Mouse (Mus musculus) yolk sac, embryonic 10.5 days (tissue): ENCODE measurements around the gene Mrpl52.

Experiments
- DNase-seq: peaks from one replicate; pipeline ENCODE4 v3.0.0-alpha.2; 2017; ENCODE audit warnings: low spot score

Mrpl52 gene

DNA sequence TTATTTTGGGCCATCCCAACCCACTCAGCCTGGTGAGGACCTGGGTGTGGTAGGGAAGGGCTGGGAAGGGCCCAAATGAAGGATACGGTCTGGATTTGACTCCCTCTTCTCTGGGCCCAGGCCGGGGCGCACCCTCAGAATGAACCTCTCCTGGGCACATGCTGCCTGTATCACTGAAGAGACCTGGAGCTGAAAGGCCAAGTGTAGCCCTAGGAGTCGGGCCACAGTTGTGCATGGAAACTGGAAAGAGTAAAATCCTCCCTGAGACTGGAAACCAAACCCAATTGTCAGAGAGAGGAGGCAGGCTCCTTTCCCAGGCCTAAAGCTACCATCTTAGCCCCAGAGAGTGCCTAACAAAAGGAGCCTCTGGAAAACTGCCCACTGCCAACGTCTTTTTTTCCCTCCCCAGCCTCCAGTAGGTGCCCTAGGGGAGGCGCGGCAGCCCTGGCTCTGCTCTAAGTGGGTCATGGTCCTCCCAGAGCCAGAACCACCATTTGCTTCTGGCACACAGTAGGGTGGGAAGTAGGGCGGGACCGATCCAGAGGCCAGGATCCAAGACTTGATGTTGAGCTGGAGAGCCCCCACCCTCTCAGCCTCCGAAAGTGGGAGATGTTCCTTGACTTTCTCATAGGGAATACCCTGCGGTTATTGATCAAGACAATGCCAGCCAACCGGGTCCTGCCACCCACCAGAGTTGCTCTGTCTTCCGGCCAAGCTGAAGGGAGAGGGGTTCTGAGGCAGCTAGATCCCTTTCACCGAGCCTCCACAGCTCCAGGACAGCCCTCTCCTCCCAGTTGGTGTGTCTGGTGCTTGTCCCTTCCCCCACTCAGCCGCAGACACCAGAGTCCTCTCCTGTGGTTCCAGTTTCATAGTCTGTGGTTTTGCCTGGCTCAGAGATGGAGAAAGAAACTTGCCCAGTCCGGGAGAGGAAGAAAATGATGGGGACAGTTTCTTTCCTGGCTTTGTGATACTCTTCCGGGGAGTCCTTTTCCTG is 6.4 kb downstream of the Mrpl52 start:
- no peak for DNase-seq

- peak; percentile 62 for DNase-seq
These were observed 7.3 kb downstream of the Mrpl52 start for GRCm38 (mm10) chr14:54433941-54434531.

DNA sequence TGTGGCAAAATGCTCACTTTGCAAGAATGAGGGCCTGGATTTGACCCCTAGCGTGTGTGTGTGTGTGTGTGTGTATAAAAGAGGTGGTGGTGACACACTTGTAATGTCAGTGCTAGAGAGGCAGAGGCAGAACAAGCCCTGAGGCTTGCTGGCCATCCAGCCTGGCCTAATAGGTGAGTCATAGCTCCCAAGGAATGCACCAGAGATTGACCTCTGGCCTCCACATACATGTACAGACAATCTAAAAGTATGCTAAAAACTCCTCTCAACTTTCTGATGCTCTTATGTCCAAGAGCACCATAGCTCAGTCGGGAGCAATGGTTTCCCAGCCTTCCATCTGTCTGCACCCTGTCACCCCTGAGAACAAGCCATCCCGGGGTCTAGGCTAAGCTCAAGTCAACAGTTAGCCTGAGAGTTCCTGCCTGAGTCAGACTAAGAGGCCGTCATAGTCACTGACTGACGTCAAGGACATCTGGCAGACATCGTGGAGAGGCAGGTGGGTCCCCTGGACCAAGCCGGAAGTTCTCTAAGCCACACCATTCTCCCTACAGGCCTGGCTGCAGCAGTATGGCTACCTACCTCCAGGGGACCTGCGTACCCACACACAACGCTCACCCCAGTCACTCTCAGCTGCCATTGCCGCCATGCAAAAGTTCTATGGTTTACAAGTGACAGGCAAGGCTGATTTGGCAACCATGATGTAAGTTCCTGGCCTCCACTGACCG is 8.6 kb downstream of the Mrpl52 start:
- DNase-seq: no peak

- DNase-seq: no peak
These were observed 12.4 kb downstream of the Mrpl52 start for GRCm38 (mm10) chr14:54439155-54439554.

- DNase-seq: no peak
These were observed 12.9 kb downstream of the Mrpl52 start for GRCm38 (mm10) chr14:54439610-54440009.

DNA sequence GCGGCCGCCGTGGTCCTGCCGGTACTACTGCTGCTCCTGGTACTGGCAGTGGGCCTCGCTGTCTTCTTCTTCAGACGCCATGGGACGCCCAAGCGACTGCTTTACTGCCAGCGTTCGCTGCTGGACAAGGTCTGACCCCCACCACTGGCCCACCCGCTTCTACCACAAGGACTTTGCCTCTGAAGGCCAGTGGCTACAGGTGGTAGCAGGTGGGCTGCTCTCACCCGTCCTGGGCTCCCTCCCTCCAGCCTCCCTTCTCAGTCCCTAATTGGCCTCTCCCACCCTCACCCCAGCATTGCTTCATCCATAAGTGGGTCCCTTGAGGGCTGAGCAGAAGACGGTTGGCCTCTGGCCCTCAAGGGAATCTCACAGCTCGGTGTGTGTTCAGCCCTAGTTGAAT is 13.8 kb downstream of the Mrpl52 start:
- DNase-seq: no peak

DNA sequence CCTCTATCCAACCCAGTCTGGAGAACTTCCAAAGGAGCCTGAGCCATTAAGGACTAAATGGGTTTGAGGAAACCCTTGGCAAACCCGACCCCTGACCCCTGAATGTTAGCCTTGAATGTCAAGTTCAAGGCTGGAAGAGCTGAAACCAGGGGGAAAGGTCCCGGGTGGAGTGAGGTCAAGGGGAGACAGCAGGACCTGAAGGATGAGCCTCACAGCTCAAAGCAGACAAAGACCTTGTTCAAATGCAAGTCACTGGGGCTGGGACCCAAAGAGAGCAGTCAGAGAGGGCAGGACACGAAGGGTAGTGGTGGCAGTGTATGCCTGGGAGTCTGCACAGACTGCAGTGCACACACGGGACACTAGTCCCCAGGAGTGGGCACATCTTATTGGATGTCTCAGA is 14.7 kb downstream of the Mrpl52 start:
- DNase-seq: no peak

- DNase-seq: no peak
These were observed 15.8 kb downstream of the Mrpl52 start for GRCm38 (mm10) chr14:54442548-54442947.

DNA sequence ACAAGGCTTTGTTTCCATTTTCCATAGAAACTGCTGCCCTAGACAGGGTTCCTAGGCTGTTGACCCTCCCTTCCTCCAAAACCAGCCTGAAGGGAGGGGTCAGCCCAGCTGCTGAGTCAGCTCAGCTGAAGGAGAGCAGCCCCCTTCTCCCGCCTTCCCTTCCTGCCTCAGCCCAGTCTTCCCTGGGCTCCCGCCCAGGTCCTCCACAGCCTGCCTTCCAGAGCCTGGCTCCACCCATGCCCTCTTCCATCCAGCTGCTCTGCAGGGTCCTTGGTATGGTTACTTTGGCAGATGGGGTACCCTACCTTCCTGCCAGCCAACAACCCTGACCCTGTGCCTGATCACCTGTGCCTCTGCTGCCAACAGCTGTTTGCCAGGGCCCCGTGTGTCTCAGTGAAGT is 16.5 kb downstream of the Mrpl52 start:
- peak; percentile 33 for DNase-seq

- DNase-seq: no peak
These were observed 17.3 kb downstream of the Mrpl52 start for GRCm38 (mm10) chr14:54443712-54444618.

- no peak for DNase-seq
These were observed 18.8 kb downstream of the Mrpl52 start for GRCm38 (mm10) chr14:54445476-54445875.

DNA sequence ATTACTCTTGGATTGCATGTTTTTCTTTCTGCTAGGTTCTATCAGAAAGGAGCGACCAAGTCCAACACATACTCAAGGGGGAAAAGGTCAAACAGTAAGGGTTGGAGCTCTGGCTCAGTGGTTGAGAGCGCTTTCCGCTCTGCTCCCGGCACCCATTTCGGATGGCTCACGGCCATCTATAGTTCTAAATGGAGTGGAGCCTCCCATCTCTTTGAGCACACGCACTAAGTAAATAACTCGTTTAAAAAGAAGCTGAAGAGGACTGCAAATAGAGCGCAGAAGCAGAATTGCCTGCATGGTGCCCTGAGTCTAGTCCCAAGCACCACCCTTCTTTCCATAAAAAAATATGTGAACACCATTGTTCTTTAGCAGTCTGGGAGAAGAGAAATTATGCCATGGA is 26.9 kb downstream of the Mrpl52 start:
- DNase-seq: no peak

DNA sequence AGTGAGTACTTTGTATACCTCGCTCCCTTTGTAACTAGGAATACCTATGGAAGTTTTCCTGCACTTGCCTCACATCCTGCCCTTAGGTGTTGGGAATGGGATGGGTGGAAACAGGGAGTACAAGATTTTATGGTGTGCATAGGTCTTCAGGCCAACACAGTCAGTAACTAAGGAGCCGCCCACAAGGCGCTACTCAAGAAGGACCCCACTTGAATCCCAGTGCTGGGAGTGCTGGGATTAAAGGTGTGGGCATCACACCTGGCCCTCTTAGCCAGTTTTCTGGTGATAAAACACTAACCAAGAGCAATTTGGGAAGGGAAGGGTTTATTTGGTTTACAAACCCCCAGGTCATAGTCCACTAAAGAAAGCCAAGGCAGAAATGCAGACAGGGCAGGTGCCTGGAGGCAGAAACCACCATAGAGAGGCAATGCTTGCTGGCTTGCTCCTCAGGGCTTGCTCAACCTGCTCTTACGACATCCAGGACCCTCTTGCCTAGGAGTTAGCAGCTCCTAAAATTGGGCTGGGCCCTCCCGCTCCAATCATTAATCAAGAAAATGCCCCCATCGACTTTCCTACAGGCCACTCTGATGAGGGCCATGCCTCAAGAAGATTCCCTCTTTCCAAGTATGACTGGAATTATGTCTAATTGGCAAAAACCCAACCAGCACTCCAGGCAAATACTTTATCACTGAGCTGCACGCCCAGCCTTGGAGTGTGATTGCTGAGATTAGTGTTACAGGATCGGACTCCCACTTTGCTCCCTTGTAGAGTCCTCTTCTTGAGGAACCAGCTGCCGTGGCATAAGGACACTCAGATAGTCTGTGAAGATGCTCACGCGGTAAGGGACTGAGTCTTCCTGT is 28.2 kb downstream of the Mrpl52 start:
- peak; percentile 63 for DNase-seq

- DNase-seq: no peak
These were observed 31.3 kb downstream of the Mrpl52 start for GRCm38 (mm10) chr14:54457907-54458569.

GRCm38 (mm10) chr14:54462146-54462545 is 35.4 kb downstream of the Mrpl52 start:
- DNase-seq: no peak

DNA sequence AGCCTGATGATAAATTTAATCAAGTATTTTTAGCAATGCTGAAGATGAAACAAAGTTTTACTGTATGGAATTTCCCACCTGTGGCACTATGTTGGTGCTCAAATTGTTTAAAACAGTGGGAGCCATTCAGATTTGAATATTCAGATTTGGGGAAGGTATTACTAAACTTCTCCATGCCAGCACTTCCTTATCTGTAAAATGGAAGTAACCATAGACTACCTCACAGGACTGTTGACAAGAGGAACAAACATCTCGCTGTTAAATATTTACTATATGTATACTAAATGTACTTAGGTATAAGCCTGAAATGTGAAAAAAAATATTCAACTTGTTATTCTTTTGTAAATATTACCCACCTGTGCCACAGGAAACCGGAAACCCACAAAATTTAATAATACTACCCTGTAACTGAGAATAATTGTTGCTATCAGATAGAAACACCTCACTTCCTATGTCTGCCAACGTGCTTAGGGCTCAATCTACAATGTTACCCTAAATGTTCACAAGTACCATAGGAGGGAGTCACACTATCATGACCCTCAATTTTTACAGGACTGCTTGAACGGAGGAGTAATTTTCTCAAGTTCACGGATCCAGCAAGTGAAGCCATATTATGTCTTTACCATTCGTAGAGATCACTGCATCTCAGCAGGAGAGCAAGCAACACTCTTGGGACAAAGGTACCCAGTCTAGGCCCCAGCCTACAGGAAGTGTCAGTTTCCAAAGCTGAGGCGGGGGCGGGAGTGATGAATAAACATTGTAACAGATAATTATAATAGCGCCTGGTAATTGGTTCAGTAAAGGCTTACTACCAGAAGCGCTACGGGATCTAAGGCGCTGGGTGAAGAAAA is 36.6 kb downstream of the Mrpl52 start:
- DNase-seq: no peak

DNA sequence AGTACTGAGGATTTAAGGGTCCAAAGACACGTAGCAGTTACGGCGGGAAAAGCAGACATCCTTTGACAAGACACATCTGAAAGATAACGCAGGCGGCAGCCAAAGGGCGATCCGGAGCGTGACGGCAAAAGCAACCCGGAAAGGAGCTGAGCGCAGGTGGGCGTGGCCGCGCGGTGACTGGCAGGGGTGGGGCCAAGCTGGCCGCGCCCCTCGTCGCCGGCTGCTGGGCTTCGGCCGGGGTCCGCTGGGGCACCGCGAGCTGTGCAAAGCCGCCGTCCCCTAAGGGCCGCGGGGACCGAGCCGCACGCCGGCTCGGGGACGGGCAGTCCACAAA is 37.2 kb downstream of the Mrpl52 start, which contains the start of gene Lrp10:
TSS of gene Lrp10 (plus strand) at position 179 of the 334 bp plus-strand sequence.
- DNase-seq: peak; percentile 93

DNA sequence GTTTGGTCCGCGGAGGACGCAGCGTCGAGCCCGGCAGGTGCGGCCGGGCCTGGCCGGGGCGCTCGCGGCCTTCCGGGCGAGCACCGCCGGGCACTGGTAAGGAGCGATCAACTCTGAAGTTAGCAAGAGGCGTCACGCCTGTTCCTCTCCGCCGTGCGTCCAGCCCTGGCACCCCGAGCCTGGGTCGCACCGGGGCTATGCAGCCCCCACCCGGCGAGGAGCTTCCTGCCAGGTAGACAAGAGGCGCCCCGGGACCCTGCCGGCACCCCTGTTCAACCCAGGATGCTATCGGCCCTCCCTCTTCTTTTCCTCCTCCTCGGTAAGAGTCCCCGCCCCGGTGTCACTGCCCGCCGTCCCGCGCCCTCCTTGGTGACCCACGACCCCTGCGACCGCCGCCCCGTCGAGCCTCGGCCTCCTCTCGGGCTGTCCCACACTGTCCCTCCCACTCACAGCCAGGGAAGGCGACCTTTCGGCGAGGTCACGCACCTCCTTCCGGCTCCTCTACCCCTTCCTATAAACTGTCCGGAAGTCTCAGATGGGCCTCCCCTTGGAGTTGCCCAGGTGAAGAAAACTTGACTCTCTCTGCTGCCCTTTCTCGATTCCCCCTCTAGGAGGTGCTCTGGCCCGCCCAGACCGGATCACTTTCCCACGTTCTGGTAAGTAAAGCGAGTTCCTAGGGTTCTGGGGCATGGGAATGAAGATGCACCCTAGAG is 37.7 kb downstream of the Mrpl52 start:
- DNase-seq: peak; percentile 82

- no peak for DNase-seq
These were observed 44.8 kb downstream of the Mrpl52 start for GRCm38 (mm10) chr14:54471467-54471866.
